ENCODE assay signal across 16 mouse cellular contexts in genomic region chr11:35941641-35942040, GRCm38 (mm10). TPM values are rescaled to one million over a fixed set of nuclear protein-coding genes. Genes with fewer than 3 reads are reported as not detected.
A peak's percentile ranks its signal among the peaks of the same experiment; 100 is the strongest.
DNase-seq lines count a peak whose midpoint lies in the region; ATAC-seq lines count a peak whose summit lies in the region.
"Had no signal": no experiment of that assay in that cellular context is flagged by ENCODE, and none has a peak within 500 bp of the region (broad histone marks: within the 10 kb centered on the region; RNA-seq: fewer than 3 reads in every experiment).

No protein-coding gene starts in this region.

- H3K9ac ChIP-seq in hindbrain, embryonic 11.5 days (ENCODE audit: low read depth, low read length): no peak overlapping the region
- H3K9ac ChIP-seq in hindbrain, embryonic 12.5 days: no peak overlapping the region
- H3K9ac ChIP-seq in midbrain, embryonic 11.5 days (ENCODE audit: low read length): no peak overlapping the region
- no peak overlapping the region for H3K9ac ChIP-seq in forebrain, embryonic 13.5 days
- H3K9ac ChIP-seq in midbrain, embryonic 16.5 days (ENCODE audit: low read depth, low read length): no peak overlapping the region
- H3K9ac ChIP-seq: liver, embryonic 15.5 days; stomach, embryonic 15.5 days had no signal

- no peaks in the 10 kb centered on the region for H3K9me3 ChIP-seq in hindbrain, embryonic 11.5 days (ENCODE audit: control insufficient read depth, low read length)
- no peaks in the 10 kb centered on the region for H3K9me3 ChIP-seq in hindbrain, embryonic 12.5 days (replicated peaks)
- no peaks in the 10 kb centered on the region for H3K9me3 ChIP-seq in midbrain, embryonic 10.5 days (replicated peaks)
- H3K9me3 ChIP-seq in midbrain, embryonic 11.5 days (ENCODE audit: control insufficient read depth, low read length): no peaks in the 10 kb centered on the region
- H3K9me3 ChIP-seq in forebrain, embryonic 13.5 days (replicated peaks): no peaks in the 10 kb centered on the region
- H3K9me3 ChIP-seq in midbrain, embryonic 16.5 days (replicated peaks; ENCODE audit: control insufficient read depth, low read length, poor library complexity, severe bottlenecking): no peaks in the 10 kb centered on the region
- H3K9me3 ChIP-seq: liver, embryonic 15.5 days; megakaryocyte, embryonic 14.5 days; stomach, embryonic 15.5 days had no signal

- no peak overlapping the region for H3K4me2 ChIP-seq in hindbrain, embryonic 11.5 days (replicated peaks; ENCODE audit: low read depth, low read length)
- H3K4me2 ChIP-seq in hindbrain, embryonic 12.5 days (replicated peaks): no peak overlapping the region
- H3K4me2 ChIP-seq in midbrain, embryonic 11.5 days: no peak overlapping the region
- H3K4me2 ChIP-seq in forebrain, embryonic 13.5 days: no peak overlapping the region
- no peak overlapping the region for H3K4me2 ChIP-seq in midbrain, embryonic 16.5 days (ENCODE audit: low read length)
- H3K4me2 ChIP-seq: liver, embryonic 15.5 days; stomach, embryonic 15.5 days had no signal

- no peaks in the 10 kb centered on the region for H3K27me3 ChIP-seq in hindbrain, embryonic 11.5 days (ENCODE audit: control insufficient read depth, insufficient read depth, low read length)
- no peaks in the 10 kb centered on the region for H3K27me3 ChIP-seq in hindbrain, embryonic 12.5 days
- H3K27me3 ChIP-seq in midbrain, embryonic 10.5 days (ENCODE audit: low read depth, poor library complexity, severe bottlenecking): no peaks in the 10 kb centered on the region
- no peaks in the 10 kb centered on the region for H3K27me3 ChIP-seq in midbrain, embryonic 11.5 days (ENCODE audit: control insufficient read depth, insufficient read depth, low read length)
- no peaks in the 10 kb centered on the region for H3K27me3 ChIP-seq in forebrain, embryonic 13.5 days
- H3K27me3 ChIP-seq in midbrain, embryonic 16.5 days (ENCODE audit: control insufficient read depth, insufficient read depth, low read depth, low read length): no peaks in the 10 kb centered on the region
- H3K27me3 ChIP-seq: liver, embryonic 15.5 days; megakaryocyte, embryonic 14.5 days; stomach, embryonic 15.5 days had no signal

- no peak overlapping the region for H3K4me3 ChIP-seq in hindbrain, embryonic 11.5 days (ENCODE audit: low read depth, low read length)
- no peak overlapping the region for H3K4me3 ChIP-seq in hindbrain, embryonic 12.5 days
- H3K4me3 ChIP-seq in midbrain, embryonic 10.5 days: no peak overlapping the region
- H3K4me3 ChIP-seq in midbrain, embryonic 11.5 days (ENCODE audit: low read depth, low read length): no peak overlapping the region
- H3K4me3 ChIP-seq in forebrain, embryonic 13.5 days: no peak overlapping the region
- H3K4me3 ChIP-seq in midbrain, embryonic 16.5 days (ENCODE audit: low read depth, low read length): no peak overlapping the region
- H3K4me3 ChIP-seq: erythroblast, embryonic 14.5 days; liver, embryonic 15.5 days; megakaryocyte, embryonic 14.5 days; stomach, embryonic 15.5 days had no signal

- H3K27ac ChIP-seq in hindbrain, embryonic 11.5 days (ENCODE audit: low read depth, low read length): no peak overlapping the region
- H3K27ac ChIP-seq in hindbrain, embryonic 12.5 days: no peak overlapping the region
- H3K27ac ChIP-seq in midbrain, embryonic 10.5 days (replicated peaks): peak overlapping the region; percentile 69
- no peak overlapping the region for H3K27ac ChIP-seq in midbrain, embryonic 11.5 days (ENCODE audit: low read depth, low read length)
- 0 out of 2 replicates have a peak overlapping the region, but pooled peaks have one; percentile 15 for H3K27ac ChIP-seq in forebrain, embryonic 13.5 days
- H3K27ac ChIP-seq in midbrain, embryonic 16.5 days (ENCODE audit: low read length): peak overlapping the region; percentile 77
- H3K27ac ChIP-seq: liver, embryonic 15.5 days; stomach, embryonic 15.5 days had no signal

- 87% methylated on average over 3 of the region's 3 CpGs for WGBS in hindbrain, embryonic 11.5 days
- 86% methylated on average over 3 of the region's 3 CpGs for WGBS in hindbrain, embryonic 12.5 days
- WGBS in midbrain, embryonic 10.5 days: 84% methylated on average over 3 of the region's 3 CpGs
- WGBS in midbrain, embryonic 11.5 days: 83% methylated on average over 3 of the region's 3 CpGs
- WGBS in forebrain, embryonic 13.5 days: 88% methylated on average over 3 of the region's 3 CpGs
- 93% methylated on average over 3 of the region's 3 CpGs for WGBS in midbrain, embryonic 16.5 days

- peak; percentile 22; the same call in 1 of the 2 replicates for ATAC-seq in hindbrain, embryonic 11.5 days (ENCODE audit: low FRiP score)
- no peak for ATAC-seq in hindbrain, embryonic 12.5 days (ENCODE audit: low FRiP score)
- no peak for ATAC-seq in midbrain, embryonic 11.5 days (ENCODE audit: low FRiP score)
- ATAC-seq in forebrain, embryonic 13.5 days: no peak
- ATAC-seq in midbrain, embryonic 16.5 days: peak; percentile 29; the same call in 1 of the 2 replicates

- H3K4me1 ChIP-seq in hindbrain, embryonic 11.5 days (replicated peaks; ENCODE audit: control insufficient read depth, insufficient read depth, low read length): no peaks in the 10 kb centered on the region
- peaks cover 13% of the 10 kb centered on the region for H3K4me1 ChIP-seq in hindbrain, embryonic 12.5 days
- H3K4me1 ChIP-seq in midbrain, embryonic 10.5 days: peaks cover 31% of the 10 kb centered on the region
- H3K4me1 ChIP-seq in midbrain, embryonic 11.5 days (ENCODE audit: control insufficient read depth, insufficient read depth, low read length): no peaks in the 10 kb centered on the region
- peaks cover 33% of the 10 kb centered on the region for H3K4me1 ChIP-seq in forebrain, embryonic 13.5 days
- H3K4me1 ChIP-seq in midbrain, embryonic 16.5 days (ENCODE audit: control insufficient read depth, insufficient read depth, low read length): peaks cover 9% of the 10 kb centered on the region
- H3K4me1 ChIP-seq: liver, embryonic 15.5 days; megakaryocyte, embryonic 14.5 days; stomach, embryonic 15.5 days had no signal

- H3K36me3 ChIP-seq in hindbrain, embryonic 11.5 days (ENCODE audit: control insufficient read depth, insufficient read depth, low read length): no peaks in the 10 kb centered on the region
- H3K36me3 ChIP-seq in hindbrain, embryonic 12.5 days: no peaks in the 10 kb centered on the region
- H3K36me3 ChIP-seq in midbrain, embryonic 10.5 days: no peaks in the 10 kb centered on the region
- no peaks in the 10 kb centered on the region for H3K36me3 ChIP-seq in midbrain, embryonic 11.5 days (ENCODE audit: control insufficient read depth, insufficient read depth, low read length)
- H3K36me3 ChIP-seq in forebrain, embryonic 13.5 days (ENCODE audit: poor library complexity, severe bottlenecking): no peaks in the 10 kb centered on the region
- no peaks in the 10 kb centered on the region for H3K36me3 ChIP-seq in midbrain, embryonic 16.5 days (ENCODE audit: control insufficient read depth, insufficient read depth, low read length)
- H3K36me3 ChIP-seq: liver, embryonic 15.5 days; stomach, embryonic 15.5 days had no signal

- no peak for DNase-seq in hindbrain, embryonic 11.5 days (ENCODE audit: low spot score)
- DNase-seq in midbrain, embryonic 10.5 days (ENCODE audit: low spot score): no peak
- DNase-seq in midbrain, embryonic 11.5 days (ENCODE audit: low spot score, missing footprints): no peak
- no peak for DNase-seq in cerebellum, adult 8-10 months
- DNase-seq: cerebellum, postnatal 25 days; gastrocnemius, postnatal 36 days; kidney, adult 8-10 months; layer of hippocampus, postnatal 36 days; lung, postnatal 14 days had no signal

RNA-seq across cellular contexts. Expression of gene Wwc1, which starts 38.7 kb away (rescaled TPM):
- 7.0 and 8.5 TPM in 2 replicates for polyA plus RNA-seq in hindbrain, embryonic 11.5 days (2014; fragmentation: Nextera tagmentation; extraction: Ambion mirVana)
- 14.6 and 15.2 TPM in 2 replicates for polyA plus RNA-seq in hindbrain, embryonic 12.5 days (2016; fragmentation: Nextera tagmentation; extraction: Ambion mirVana)
- polyA plus RNA-seq in midbrain, embryonic 10.5 days (2016; fragmentation: Nextera tagmentation; extraction: Ambion mirVana): 5.0 and 5.3 TPM in 2 replicates
- polyA plus RNA-seq in midbrain, embryonic 11.5 days (2014; fragmentation: Nextera tagmentation; extraction: Ambion mirVana): 6.4 and 8.5 TPM in 2 replicates
- 8.6 and 8.8 TPM in 2 replicates for polyA plus RNA-seq in forebrain, embryonic 13.5 days (2015; fragmentation: Nextera tagmentation; extraction: Ambion mirVana)
- polyA plus RNA-seq in midbrain, embryonic 16.5 days (2015; fragmentation: Nextera tagmentation; extraction: Ambion mirVana): 6.9 and 7.8 TPM in 2 replicates

Comparison
In these comparisons a context has a peak if more than half of its experiments do, and no peak if none do; other contexts are left out.
1. ATAC-seq: peak in hindbrain, embryonic 11.5 days (single experiment) and midbrain, embryonic 16.5 days (single experiment); none in hindbrain, embryonic 12.5 days (single experiment), midbrain, embryonic 11.5 days (single experiment) and forebrain, embryonic 13.5 days (single experiment).
2. H3K27ac ChIP-seq: peak in midbrain, embryonic 10.5 days (single experiment), forebrain, embryonic 13.5 days (single experiment) and midbrain, embryonic 16.5 days (single experiment); none in hindbrain, embryonic 11.5 days (single experiment), hindbrain, embryonic 12.5 days (single experiment) and midbrain, embryonic 11.5 days (single experiment).